Mouse (Mus musculus): ENCODE measurements around the gene Slco6d1. TPM values are rescaled to one million over a fixed set of nuclear protein-coding genes. Genes with fewer than 3 reads are reported as not detected.
A peak's percentile ranks its signal among the peaks of the same experiment; 100 is the strongest.
"Not testable (repeated sequence)": the region's sequence is repeated elsewhere in the genome, so short reads cannot be mapped to it uniquely, and the experiment has no call there.

The Slco6d1 gene
- polyA plus RNA-seq (2012; rRNA removed) = not detected in 2 replicates

- TF ChIP-seq CTCF (IDR thresholded peaks at IDR 0.05; ENCODE audit: borderline replicate concordance, extremely low read depth, insufficient read depth, insufficient read length) (no peak), POLR2A (IDR thresholded peaks at IDR 0.05; ENCODE audit: borderline replicate concordance, extremely low read depth, insufficient read depth, insufficient read length, poor library complexity, severe bottlenecking) (no peak)
- no peak for DNase-seq (ENCODE audit: low read depth)
These were observed at the start of gene Slco6d1 for GRCm38 (mm10) chr1:98420824-98421223. Gene Slco6d1 (plus strand): TSS chr1:98421124.

GRCm38 (mm10) chr1:98392001-98392400, 28.9 kb upstream of the Slco6d1 start:
- TF ChIP-seq CTCF (IDR thresholded peaks at IDR 0.05; ENCODE audit: borderline replicate concordance, extremely low read depth, insufficient read depth, insufficient read length) = no peak
- no peak for TF ChIP-seq POLR2A (IDR thresholded peaks at IDR 0.05; ENCODE audit: borderline replicate concordance, extremely low read depth, insufficient read depth, insufficient read length, poor library complexity, severe bottlenecking)
- peak; percentile 70 for DNase-seq (ENCODE audit: low read depth)

GRCm38 (mm10) chr1:98447929-98448328, 27.0 kb downstream of the Slco6d1 start:
- no peak for DNase-seq (ENCODE audit: low read depth)
- TF ChIP-seq CTCF (IDR thresholded peaks at IDR 0.05; ENCODE audit: borderline replicate concordance, extremely low read depth, insufficient read depth, insufficient read length) = no peak
- TF ChIP-seq POLR2A (IDR thresholded peaks at IDR 0.05; ENCODE audit: borderline replicate concordance, extremely low read depth, insufficient read depth, insufficient read length, poor library complexity, severe bottlenecking) = no peak

GRCm38 (mm10) chr1:98459224-98459623, 38.3 kb downstream of the Slco6d1 start:
- not testable (repeated sequence) for DNase-seq (ENCODE audit: low read depth)

- DNase-seq (ENCODE audit: low read depth) = not testable (repeated sequence)
These were observed 55.5 kb downstream of the Slco6d1 start for GRCm38 (mm10) chr1:98476381-98476780.

GRCm38 (mm10) chr1:98479243-98479642, 58.3 kb downstream of the Slco6d1 start:
- TF ChIP-seq POLR2A (IDR thresholded peaks at IDR 0.05; ENCODE audit: borderline replicate concordance, extremely low read depth, insufficient read depth, insufficient read length, poor library complexity, severe bottlenecking) = no peak
- TF ChIP-seq CTCF (IDR thresholded peaks at IDR 0.05; ENCODE audit: borderline replicate concordance, extremely low read depth, insufficient read depth, insufficient read length) = no peak
- DNase-seq (ENCODE audit: low read depth) = no peak

GRCm38 (mm10) chr1:98505982-98506381, 85.1 kb downstream of the Slco6d1 start:
- no peak for TF ChIP-seq CTCF (IDR thresholded peaks at IDR 0.05; ENCODE audit: borderline replicate concordance, extremely low read depth, insufficient read depth, insufficient read length)
- TF ChIP-seq POLR2A (IDR thresholded peaks at IDR 0.05; ENCODE audit: borderline replicate concordance, extremely low read depth, insufficient read depth, insufficient read length, poor library complexity, severe bottlenecking) = no peak

GRCm38 (mm10) chr1:98522977-98523376, 102.1 kb downstream of the Slco6d1 start:
- peak; percentile 12 for DNase-seq (ENCODE audit: low read depth)
- TF ChIP-seq CTCF (IDR thresholded peaks at IDR 0.05; ENCODE audit: borderline replicate concordance, extremely low read depth, insufficient read depth, insufficient read length) (peak; percentile 7; the same call in 1 of the 2 replicates), POLR2A (IDR thresholded peaks at IDR 0.05; ENCODE audit: borderline replicate concordance, extremely low read depth, insufficient read depth, insufficient read length, poor library complexity, severe bottlenecking) (no peak)

More at GRCm38 (mm10) chr1:98505982-98506381, 85.1 kb downstream of the Slco6d1 start:
- DNase-seq (ENCODE audit: low read depth) = no peak

- TF ChIP-seq POLR2A (IDR thresholded peaks at IDR 0.05; ENCODE audit: borderline replicate concordance, extremely low read depth, insufficient read depth, insufficient read length, poor library complexity, severe bottlenecking) (no peak), CTCF (IDR thresholded peaks at IDR 0.05; ENCODE audit: borderline replicate concordance, extremely low read depth, insufficient read depth, insufficient read length) (no peak)
- DNase-seq (ENCODE audit: low read depth) = peak; percentile 50
These were observed 102.6 kb downstream of the Slco6d1 start for GRCm38 (mm10) chr1:98523537-98523936.

- DNase-seq (ENCODE audit: low read depth) = not testable (repeated sequence)
These were observed 107.4 kb downstream of the Slco6d1 start for GRCm38 (mm10) chr1:98528368-98528767.

GRCm38 (mm10) chr1:98545372-98545771, 124.4 kb downstream of the Slco6d1 start:
- DNase-seq (ENCODE audit: low read depth) = no peak
- no peak for TF ChIP-seq CTCF (IDR thresholded peaks at IDR 0.05; ENCODE audit: borderline replicate concordance, extremely low read depth, insufficient read depth, insufficient read length)
- TF ChIP-seq POLR2A (IDR thresholded peaks at IDR 0.05; ENCODE audit: borderline replicate concordance, extremely low read depth, insufficient read depth, insufficient read length, poor library complexity, severe bottlenecking) = no peak

- no peak for TF ChIP-seq POLR2A (IDR thresholded peaks at IDR 0.05; ENCODE audit: borderline replicate concordance, extremely low read depth, insufficient read depth, insufficient read length, poor library complexity, severe bottlenecking)
- no peak for TF ChIP-seq CTCF (IDR thresholded peaks at IDR 0.05; ENCODE audit: borderline replicate concordance, extremely low read depth, insufficient read depth, insufficient read length)
- no peak for DNase-seq (ENCODE audit: low read depth)
These were observed 133.5 kb downstream of the Slco6d1 start for GRCm38 (mm10) chr1:98554388-98554787.

- peak; percentile 73 for DNase-seq (ENCODE audit: low read depth)
- no peak for TF ChIP-seq POLR2A (IDR thresholded peaks at IDR 0.05; ENCODE audit: borderline replicate concordance, extremely low read depth, insufficient read depth, insufficient read length, poor library complexity, severe bottlenecking)
- TF ChIP-seq CTCF (IDR thresholded peaks at IDR 0.05; ENCODE audit: borderline replicate concordance, extremely low read depth, insufficient read depth, insufficient read length) = no peak
These were observed 144.8 kb downstream of the Slco6d1 start for GRCm38 (mm10) chr1:98565701-98566100.
